Mouse (Mus musculus): ENCODE measurements around the gene Hrk.

GRCm38 (mm10) chr5:118188356-118188755 lies 23.9 kb downstream of the Hrk start:
- TF ChIP-seq POLR2A (IDR thresholded peaks at IDR 0.05; ENCODE audit: insufficient read length, low read depth) (no peak), USF1 (IDR thresholded peaks at IDR 0.05; ENCODE audit: low read depth) (no peak), POLR2AphosphoS2 (IDR thresholded peaks at IDR 0.05; ENCODE audit: insufficient read length, low read depth) (no peak), MYOD1 (IDR thresholded peaks at IDR 0.05; ENCODE audit: control insufficient read depth in 1 of 3, insufficient read length in 2 of 3, low read depth in 2 of 3) (no peak)
